Mouse (Mus musculus) monocyte, adult 5-6 weeks (primary cell): Measurements from ENCODE around the gene H2-DMa. TPM values are rescaled to one million over a fixed set of nuclear protein-coding genes. Genes with fewer than 3 reads are reported as not detected.

Experiments used
- ATAC-seq: fragments of 153-309, 156-312 bp; replicated peaks from 2 replicates; pipeline ENCODE4 v1.8.0; 2017; ENCODE audit warnings: mild to moderate bottlenecking; ENCODE audit not compliant: low TSS enrichment, insufficient number of reproducible peaks, severe bottlenecking, poor library complexity, low FRiP score
- total RNA-seq: library from RNA; stranded (forward); fragments of 200-1000, 200-491, 200-594 nt; gene quantifications from 3 replicates; pipeline ENCODE4 v1.2.3, GENCODE M21; 2017

H2-DMa gene
- total RNA-seq, 1 experiment from 2014 or later = 84.5 TPM

DNA sequence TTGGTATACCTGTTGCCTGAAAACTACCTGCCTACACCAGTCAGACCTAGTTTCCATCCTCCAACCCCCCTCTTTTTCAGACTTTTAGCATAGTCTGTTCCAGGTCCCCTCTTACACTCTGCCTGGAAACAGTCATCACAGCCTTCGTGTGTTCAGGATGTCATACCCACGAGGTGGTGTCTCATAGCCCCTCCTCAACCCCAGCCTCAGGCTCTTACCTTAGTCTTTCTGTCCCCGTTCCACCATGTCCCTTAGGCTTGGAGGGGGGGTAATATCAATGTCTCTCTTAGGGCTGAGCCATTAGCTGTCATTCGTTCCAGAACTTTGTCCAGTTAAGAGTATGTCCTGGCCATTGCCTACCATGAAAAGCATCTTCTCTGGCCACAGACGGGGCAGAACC is 18.2 kb upstream of the H2-DMa start:
- no peak for ATAC-seq

GRCm38 (mm10) chr17:34101604-34102032 is 17.7 kb upstream of the H2-DMa start:
- ATAC-seq = peak; percentile 86

- 0 out of 2 replicates have a peak, but pooled peaks have one; percentile 33 for ATAC-seq
These were observed 16.5 kb upstream of the H2-DMa start for GRCm38 (mm10) chr17:34102831-34103230.

- ATAC-seq = no peak
These were observed 14.5 kb upstream of the H2-DMa start for GRCm38 (mm10) chr17:34104804-34105203.

GRCm38 (mm10) chr17:34106555-34106954 is 12.8 kb upstream of the H2-DMa start:
- ATAC-seq = no peak

DNA sequence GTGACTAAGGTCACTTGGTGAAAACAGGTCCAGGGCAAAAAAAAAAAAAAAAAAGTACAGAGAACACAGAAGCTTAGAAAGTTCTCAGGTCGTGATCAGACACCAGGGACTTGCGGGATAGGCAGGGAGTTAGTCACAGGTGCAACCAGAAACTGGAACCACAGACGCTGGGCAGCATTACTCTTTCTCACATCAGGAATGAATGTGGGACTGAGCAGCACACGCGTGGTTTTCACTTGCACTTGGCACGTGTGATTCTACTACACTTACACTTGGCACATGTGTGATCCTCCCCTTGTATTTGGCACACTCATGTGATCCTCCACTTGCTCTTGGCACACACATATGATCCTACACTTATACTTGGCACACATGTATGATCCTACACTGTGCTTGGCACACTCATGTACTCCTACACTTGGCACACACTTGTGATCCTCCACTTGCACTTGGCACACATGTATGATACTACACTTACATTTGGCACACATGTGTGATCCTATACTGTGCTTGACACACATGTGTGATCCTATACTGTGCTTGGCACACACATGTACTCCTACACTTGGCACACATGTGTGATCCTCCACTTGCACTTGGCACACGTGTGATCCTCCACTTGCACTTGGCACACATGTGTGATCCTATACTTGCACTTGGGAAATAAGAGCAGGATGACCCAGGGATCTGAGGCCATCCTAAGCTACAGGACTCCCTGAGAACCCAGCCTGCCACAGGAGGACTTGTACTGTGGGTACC is 12.1 kb upstream of the H2-DMa start:
- no peak for ATAC-seq

DNA sequence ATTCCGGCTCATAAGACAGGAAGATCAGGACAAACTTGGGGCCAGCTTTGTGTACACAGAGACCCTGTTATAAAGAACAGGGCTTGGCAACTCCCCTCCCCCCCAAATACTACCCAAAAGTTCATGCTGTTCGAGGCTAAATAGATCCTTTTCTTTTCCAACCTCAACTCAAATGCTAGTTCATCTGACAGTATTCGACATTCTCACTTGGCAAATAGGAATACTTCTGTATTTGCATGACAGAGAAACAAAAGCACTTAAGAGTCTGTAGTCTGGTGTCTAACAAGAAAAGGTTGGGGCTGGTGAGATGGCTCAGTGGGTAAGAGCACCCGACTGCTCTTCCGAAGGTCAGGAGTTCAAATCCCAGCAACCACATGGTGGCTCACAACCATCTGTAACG is 10.9 kb upstream of the H2-DMa start:
- ATAC-seq = no peak

DNA sequence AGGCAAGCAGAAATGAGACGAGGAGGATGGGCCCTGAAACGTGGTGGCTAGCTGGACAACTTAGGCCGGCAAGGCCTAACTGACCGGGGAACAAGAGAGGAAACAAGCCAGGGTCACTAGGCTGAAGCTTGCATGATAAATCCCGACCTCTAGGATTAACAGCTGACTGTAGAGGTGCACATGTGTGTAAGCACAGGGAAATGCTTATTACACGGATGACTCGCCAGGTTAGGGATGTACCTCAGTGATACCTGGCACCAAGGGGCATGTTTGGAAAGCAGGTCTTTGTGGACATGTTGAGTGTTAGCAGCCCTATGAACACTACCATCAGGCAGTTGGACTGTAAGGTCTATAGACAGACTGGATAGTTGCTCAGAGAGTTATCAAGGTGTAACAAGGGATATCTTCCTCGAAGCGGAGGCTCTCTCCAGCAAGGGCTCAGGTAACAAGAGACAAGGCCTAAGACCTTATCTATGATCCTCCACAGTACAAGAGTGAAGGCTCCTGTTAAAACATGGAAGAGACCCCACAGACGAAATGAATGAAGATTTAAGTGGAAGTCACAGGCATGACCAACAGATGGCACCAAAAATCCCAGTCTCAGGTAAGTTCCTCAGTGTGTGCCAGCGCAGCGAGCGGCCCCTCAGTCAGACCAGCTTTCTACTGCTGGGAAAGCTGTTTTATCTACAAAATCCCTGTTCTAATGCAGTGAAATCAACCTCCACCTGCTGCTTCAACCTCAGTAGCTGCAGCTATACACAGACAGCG is 10.1 kb upstream of the H2-DMa start:
- ATAC-seq = no peak

- no peak for ATAC-seq
These were observed 9.5 kb upstream of the H2-DMa start for GRCm38 (mm10) chr17:34109806-34110195.

DNA sequence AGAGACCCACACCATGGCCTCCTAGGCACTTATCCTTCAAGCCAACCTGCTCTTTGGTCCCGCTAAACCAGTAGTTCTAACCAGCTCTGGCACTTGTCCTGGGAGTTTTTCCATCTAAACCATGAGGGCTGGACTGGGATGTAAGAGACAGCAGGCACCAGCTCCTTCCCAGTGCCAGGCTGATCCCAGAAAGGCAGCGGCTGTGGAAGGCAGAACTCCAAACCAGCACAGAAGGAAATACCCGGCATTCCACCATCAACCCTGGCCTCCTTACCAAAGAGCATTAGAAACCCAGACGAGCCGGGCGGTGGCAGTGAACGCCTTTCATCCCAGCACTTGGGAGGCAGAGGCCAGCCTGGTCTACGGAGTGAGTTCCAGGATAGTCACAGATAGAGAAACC is 9.0 kb upstream of the H2-DMa start:
- ATAC-seq = no peak

DNA sequence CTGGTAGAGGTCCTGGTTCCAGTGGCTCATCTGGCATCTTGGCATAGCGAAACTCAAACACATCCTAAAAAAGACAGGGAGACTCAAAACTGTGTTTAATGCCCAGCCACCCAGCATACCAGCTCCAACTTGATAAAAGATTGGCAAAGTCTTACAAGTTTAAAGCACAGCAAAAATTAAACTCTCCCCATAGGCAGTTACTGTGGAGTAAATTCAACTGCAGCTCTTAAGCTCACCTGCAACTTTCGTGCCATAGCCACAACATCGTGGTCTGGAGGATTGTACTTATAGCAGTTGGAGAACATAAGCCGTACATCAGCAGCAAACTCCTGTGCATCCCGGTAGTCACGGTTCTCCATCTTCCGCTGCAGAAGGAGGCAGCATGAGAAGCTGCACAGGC is 5.2 kb upstream of the H2-DMa start:
- ATAC-seq = no peak

DNA sequence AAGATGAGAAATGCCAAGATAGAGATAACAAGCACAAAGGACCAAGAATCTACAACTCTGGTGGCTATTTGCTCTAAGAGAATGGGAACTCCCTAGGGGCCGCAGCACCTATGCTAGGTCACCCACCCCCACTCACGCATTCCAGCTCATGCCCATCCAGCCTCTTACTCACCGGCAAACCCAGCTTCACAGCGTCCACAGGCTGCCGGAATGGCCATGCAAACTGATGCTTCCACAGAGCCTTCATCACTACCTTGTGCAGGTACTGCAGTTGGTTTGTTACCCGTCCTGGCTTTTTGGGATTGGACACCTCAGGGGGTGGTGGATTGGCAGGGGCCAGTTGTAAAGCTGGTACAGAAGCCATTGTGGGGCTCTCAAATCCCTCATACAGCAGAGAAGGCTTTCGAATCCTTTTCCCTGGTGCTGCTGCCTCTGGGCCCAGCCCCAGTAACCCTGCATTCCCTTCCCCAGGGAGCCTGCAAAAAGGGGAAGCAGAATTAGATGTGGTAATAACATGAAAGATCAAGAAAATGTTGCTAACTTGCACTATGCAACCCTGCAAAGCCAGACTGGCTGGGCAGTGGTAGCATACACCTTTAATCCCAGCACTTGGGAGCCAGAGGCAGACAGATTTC is 2.5 kb upstream of the H2-DMa start:
- ATAC-seq = 0 out of 2 replicates have a peak, but pooled peaks have one; percentile 20

- ATAC-seq = no peak
These were observed 1.8 kb upstream of the H2-DMa start for GRCm38 (mm10) chr17:34117421-34118112.

DNA sequence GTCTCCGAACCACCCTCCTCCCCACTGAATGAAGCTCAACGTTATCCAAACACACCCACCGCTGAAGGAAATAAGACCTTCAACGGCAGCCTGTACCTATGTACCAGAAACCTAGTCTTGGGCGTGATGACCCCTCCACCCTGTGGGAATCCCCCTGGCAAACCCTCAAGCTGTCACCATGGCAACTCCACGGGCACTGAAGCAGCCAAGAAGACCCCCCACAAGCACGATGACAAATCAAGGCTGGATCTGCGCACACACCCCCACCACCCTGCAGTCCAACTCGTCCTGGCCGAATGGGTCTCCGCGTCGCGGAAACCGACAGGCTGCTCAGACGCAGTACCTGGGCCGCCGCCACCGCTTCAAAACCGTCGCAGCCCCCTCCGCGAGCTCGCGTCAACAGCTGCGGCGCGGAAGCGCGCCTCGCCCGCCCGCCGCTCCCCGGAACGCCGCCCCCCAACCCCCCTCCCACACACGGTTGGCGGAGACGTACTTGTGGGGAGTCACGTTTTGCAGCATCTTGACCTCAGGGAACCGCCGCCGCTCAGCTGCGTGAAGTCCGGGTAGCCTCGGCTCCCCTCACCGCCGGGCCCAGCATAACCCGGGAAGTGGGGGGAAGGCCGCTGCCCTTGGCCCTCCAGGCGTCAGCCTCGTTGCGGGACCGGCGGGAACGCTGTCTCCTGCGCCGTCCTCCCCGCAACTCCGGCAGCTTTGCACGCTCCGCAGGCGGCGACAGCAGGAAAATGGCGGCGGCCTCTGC is 1.0 kb upstream of the H2-DMa start:
- no peak for ATAC-seq

- ATAC-seq = no peak
These were observed 480 bp upstream of the H2-DMa start for GRCm38 (mm10) chr17:34118873-34119248.

GRCm38 (mm10) chr17:34120180-34120723 is 911 bp downstream of the H2-DMa start:
- ATAC-seq = no peak

GRCm38 (mm10) chr17:34120814-34121171 is 1.5 kb downstream of the H2-DMa start:
- no peak for ATAC-seq

DNA sequence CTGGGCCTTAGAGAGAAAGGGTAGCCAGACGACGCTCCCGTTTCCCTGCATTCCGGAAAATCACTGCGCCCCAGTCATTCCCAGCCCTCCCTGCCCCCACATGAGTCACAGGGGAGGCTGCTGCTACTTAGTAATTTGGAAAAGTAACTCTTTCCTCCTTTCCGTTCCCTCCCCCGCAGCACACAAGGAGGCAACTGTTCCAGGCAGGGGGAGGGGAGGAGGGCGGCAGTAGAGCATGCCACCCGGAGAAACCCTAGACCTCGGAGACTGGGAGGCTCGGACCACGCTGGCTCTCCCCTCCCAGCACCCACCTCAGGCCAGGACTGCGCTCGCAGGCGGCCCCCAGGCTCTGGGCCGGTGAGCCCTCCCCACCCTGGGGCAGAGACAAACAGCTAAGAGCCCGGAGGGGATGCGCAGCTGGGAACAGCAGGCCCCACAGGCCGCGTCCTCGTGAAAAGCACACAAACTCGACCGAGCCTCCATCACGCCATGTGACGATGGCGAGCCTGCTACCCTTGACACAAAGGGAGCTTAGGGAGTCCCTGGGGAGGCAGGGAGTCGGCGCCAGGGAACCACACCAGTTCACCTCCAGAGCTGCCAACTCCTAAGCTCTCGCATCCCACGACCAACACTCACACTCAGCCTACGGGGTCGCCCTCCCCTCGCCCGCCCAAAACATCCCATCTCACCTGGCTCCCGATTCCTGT is 2.0 kb downstream of the H2-DMa start:
- 0 out of 2 replicates have a peak, but pooled peaks have one; percentile 2 for ATAC-seq
